Mouse (Mus musculus): ENCODE results near the gene Lypd6. TPM values are rescaled to one million over a fixed set of nuclear protein-coding genes. Genes with fewer than 3 reads are reported as not detected.
A peak's percentile ranks its signal among the peaks of the same experiment; 100 is the strongest.

Lypd6 gene
- polyA plus RNA-seq, 1 experiment from 2014 or later = 2.5 TPM

DNA sequence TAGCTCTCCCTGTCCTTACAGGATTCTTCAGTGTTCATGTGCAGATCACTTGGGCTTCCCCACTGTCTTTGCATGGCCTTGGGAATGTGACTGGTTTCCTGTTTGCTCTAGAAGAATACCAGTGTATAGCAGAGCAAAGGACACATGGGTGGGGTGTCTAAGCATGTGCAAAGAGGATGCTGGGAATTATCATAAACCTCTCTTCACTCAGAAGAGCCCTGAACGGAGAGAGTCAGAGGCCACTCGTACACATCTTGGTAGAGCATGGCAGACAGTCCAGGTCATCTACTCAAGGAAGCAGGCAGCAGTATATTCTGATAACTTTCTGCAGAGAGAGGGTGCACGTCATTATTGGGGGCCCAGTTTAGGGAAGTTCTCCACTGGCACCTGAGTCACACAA is 122.6 kb downstream of the Lypd6 start:
- 84% methylated on average over 3 of the region's 3 CpGs for WGBS
- TF ChIP-seq CTCF (IDR thresholded peaks at IDR 0.05; ENCODE audit: low read depth) = no peak
- H3K9me3 ChIP-seq (ENCODE audit: low read depth, low read length) = no peaks in the 10 kb centered on the region
- H3K4me1 ChIP-seq (ENCODE audit: insufficient read depth) = no peaks in the 10 kb centered on the region
- no peak overlapping the region for H3K4me3 ChIP-seq (ENCODE audit: low read depth, low read length)
- H3K9ac ChIP-seq = no peak overlapping the region
- H3K27me3 ChIP-seq (ENCODE audit: insufficient read depth, low read length) = no peaks in the 10 kb centered on the region
- H3K4me2 ChIP-seq = no peak overlapping the region
- ATAC-seq (ENCODE audit: insufficient read depth) (no peak), DNase-seq (no peak)
- H3K36me3 ChIP-seq (ENCODE audit: insufficient read depth) = no peaks in the 10 kb centered on the region
- no peak overlapping the region for H3K27ac ChIP-seq (ENCODE audit: low read depth)

DNA sequence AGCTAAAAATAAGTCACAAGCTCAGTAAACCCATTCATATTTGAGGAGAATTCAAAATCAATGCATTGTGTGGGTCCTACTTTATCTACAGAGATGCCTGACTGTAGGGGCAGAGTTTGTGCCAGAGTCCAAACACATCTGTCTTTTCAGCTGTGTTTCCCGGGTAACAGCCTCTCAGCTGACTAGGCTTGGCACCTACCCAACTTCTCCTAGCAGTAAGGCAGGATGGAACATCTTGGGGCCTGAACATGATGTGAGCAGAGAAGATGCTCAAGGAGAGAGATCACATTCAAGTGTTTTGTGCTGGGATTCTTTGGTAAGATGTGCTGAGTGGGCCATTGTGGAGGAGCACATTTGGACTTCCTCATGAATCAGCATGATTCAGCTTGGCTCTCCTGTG is 130.5 kb downstream of the Lypd6 start:
- peak; percentile 39 for DNase-seq
- H3K27me3 ChIP-seq (ENCODE audit: insufficient read depth, low read length) = no peaks in the 10 kb centered on the region
- no peak overlapping the region for H3K27ac ChIP-seq (ENCODE audit: low read depth)
- no peak overlapping the region for H3K9ac ChIP-seq
- H3K4me3 ChIP-seq (ENCODE audit: low read depth, low read length) = no peak overlapping the region
- no peaks in the 10 kb centered on the region for H3K4me1 ChIP-seq (ENCODE audit: insufficient read depth)
- H3K4me2 ChIP-seq = no peak overlapping the region
- no peak for TF ChIP-seq CTCF (IDR thresholded peaks at IDR 0.05; ENCODE audit: low read depth)
- ATAC-seq (ENCODE audit: insufficient read depth) = no peak
- no peaks in the 10 kb centered on the region for H3K9me3 ChIP-seq (ENCODE audit: low read depth, low read length)
- 33% methylated on average over 1 of the region's 1 CpGs for WGBS
- no peaks in the 10 kb centered on the region for H3K36me3 ChIP-seq (ENCODE audit: insufficient read depth)

DNA sequence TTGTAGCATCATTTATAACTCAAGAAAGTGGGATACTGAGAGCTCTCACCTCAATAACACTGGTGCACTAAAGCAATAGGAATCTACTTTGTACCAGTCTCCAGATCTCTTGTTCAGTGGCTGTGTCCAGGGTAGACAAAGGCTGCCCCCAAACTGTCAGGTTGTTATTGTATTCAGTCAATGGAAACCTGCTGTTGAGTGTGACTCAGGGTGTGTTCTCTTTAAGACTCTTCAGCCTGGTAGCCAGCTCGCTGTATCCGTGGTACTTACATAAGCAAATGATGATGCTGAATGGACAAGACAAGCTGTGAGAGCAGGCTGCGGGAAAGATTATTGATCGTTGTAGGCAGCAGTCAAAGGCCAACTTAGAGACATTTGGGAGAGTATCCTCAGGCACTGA is 131.6 kb downstream of the Lypd6 start:
- H3K27me3 ChIP-seq (ENCODE audit: insufficient read depth, low read length) = no peaks in the 10 kb centered on the region
- ATAC-seq (ENCODE audit: insufficient read depth) (no peak), DNase-seq (no peak)
- TF ChIP-seq CTCF (IDR thresholded peaks at IDR 0.05; ENCODE audit: low read depth) = no peak
- H3K27ac ChIP-seq (ENCODE audit: low read depth) = no peak overlapping the region
- H3K36me3 ChIP-seq (ENCODE audit: insufficient read depth) = no peaks in the 10 kb centered on the region
- H3K9ac ChIP-seq = no peak overlapping the region
- no peak overlapping the region for H3K4me3 ChIP-seq (ENCODE audit: low read depth, low read length)
- no peaks in the 10 kb centered on the region for H3K4me1 ChIP-seq (ENCODE audit: insufficient read depth)
- no peak overlapping the region for H3K4me2 ChIP-seq
- WGBS = 63% methylated on average over 4 of the region's 4 CpGs
- no peaks in the 10 kb centered on the region for H3K9me3 ChIP-seq (ENCODE audit: low read depth, low read length)

DNA sequence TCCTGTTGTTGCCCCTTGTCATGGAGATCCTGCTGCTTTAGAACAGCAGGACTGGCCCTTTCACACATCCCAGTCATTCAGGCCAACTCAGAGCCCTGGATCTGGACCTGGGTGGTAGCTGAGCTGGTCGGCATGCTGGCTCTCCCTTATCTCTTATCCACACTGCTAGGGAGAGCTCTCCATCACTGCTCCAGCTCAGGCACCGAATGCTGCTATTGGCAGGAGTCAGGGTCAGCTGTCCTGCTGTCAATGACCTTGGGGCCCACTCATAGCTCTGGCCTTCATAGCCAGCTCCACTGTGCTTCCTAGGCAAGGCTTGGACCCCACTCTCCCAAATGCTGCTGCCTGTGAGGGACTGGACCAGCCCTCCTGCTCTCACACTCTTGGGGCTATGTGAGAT is 134.3 kb downstream of the Lypd6 start:
- no peak for TF ChIP-seq CTCF (IDR thresholded peaks at IDR 0.05; ENCODE audit: low read depth)
- no peaks in the 10 kb centered on the region for H3K9me3 ChIP-seq (ENCODE audit: low read depth, low read length)
- H3K9ac ChIP-seq = no peak overlapping the region
- 31% methylated on average over 2 of the region's 2 CpGs for WGBS
- no peaks in the 10 kb centered on the region for H3K27me3 ChIP-seq (ENCODE audit: insufficient read depth, low read length)
- no peaks in the 10 kb centered on the region for H3K36me3 ChIP-seq (ENCODE audit: insufficient read depth)
- no peak for DNase-seq
- no peak overlapping the region for H3K4me2 ChIP-seq
- no peak overlapping the region for H3K4me3 ChIP-seq (ENCODE audit: low read depth, low read length)
- H3K4me1 ChIP-seq (ENCODE audit: insufficient read depth) = no peaks in the 10 kb centered on the region
- ATAC-seq (ENCODE audit: insufficient read depth) = no peak
- H3K27ac ChIP-seq (ENCODE audit: low read depth) = no peak overlapping the region

DNA sequence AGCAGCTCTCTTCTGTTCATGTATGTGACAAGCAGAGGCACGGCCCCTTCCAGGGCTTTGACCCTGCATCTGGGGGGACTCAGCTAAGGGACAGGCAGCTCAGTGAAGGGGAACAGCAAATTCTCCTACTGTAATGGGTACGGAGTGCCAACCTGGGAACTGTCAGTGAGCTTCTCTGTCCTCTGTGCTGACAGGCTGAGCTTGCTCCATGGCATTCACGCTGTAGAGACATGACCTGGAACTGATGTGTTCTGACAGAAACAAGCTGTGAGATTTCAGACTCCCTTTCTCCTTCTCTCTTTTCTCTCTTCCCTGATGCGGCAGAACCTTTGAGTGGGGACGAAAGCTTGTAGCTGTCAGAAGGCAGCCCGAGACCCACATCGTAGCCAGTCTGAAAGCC is 154.3 kb downstream of the Lypd6 start:
- no peaks in the 10 kb centered on the region for H3K27me3 ChIP-seq (ENCODE audit: insufficient read depth, low read length)
- no peak for ATAC-seq (ENCODE audit: insufficient read depth)
- TF ChIP-seq CTCF (IDR thresholded peaks at IDR 0.05; ENCODE audit: low read depth) = no peak
- no peak overlapping the region for H3K27ac ChIP-seq (ENCODE audit: low read depth)
- DNase-seq = no peak
- no peak overlapping the region for H3K4me3 ChIP-seq (ENCODE audit: low read depth, low read length)
- H3K9ac ChIP-seq = no peak overlapping the region
- no peaks in the 10 kb centered on the region for H3K4me1 ChIP-seq (ENCODE audit: insufficient read depth)
- no peaks in the 10 kb centered on the region for H3K36me3 ChIP-seq (ENCODE audit: insufficient read depth)
- WGBS = 61% methylated on average over 7 of the region's 7 CpGs
- no peaks in the 10 kb centered on the region for H3K9me3 ChIP-seq (ENCODE audit: low read depth, low read length)
- no peak overlapping the region for H3K4me2 ChIP-seq

GRCm38 (mm10) chr2:50225019-50225418 is 158.8 kb downstream of the Lypd6 start:
- no peak for TF ChIP-seq CTCF (IDR thresholded peaks at IDR 0.05; ENCODE audit: low read depth)
- ATAC-seq (ENCODE audit: insufficient read depth) = no peak
- WGBS = 56% methylated on average over 4 of the region's 4 CpGs

GRCm38 (mm10) chr2:50233491-50233890 is 167.3 kb downstream of the Lypd6 start:
- H3K4me3 ChIP-seq (ENCODE audit: low read depth, low read length) = no peak overlapping the region
- no peak overlapping the region for H3K9ac ChIP-seq
- no peaks in the 10 kb centered on the region for H3K4me1 ChIP-seq (ENCODE audit: insufficient read depth)
- no peak overlapping the region for H3K27ac ChIP-seq (ENCODE audit: low read depth)
- ATAC-seq (ENCODE audit: insufficient read depth) (no peak), DNase-seq (no peak)
- no peaks in the 10 kb centered on the region for H3K36me3 ChIP-seq (ENCODE audit: insufficient read depth)
- H3K9me3 ChIP-seq (ENCODE audit: low read depth, low read length) = no peaks in the 10 kb centered on the region
- no peaks in the 10 kb centered on the region for H3K27me3 ChIP-seq (ENCODE audit: insufficient read depth, low read length)
- no peak for TF ChIP-seq CTCF (IDR thresholded peaks at IDR 0.05; ENCODE audit: low read depth)
- WGBS = 54% methylated on average over 8 of the region's 8 CpGs
- no peak overlapping the region for H3K4me2 ChIP-seq

More at GRCm38 (mm10) chr2:50225019-50225418, 158.8 kb downstream of the Lypd6 start:
- Histone ChIP-seq H3K9ac (no peak overlapping the region), H3K27me3 (ENCODE audit: insufficient read depth, low read length) (no peaks in the 10 kb centered on the region), H3K36me3 (ENCODE audit: insufficient read depth) (no peaks in the 10 kb centered on the region), H3K4me3 (ENCODE audit: low read depth, low read length) (no peak overlapping the region), H3K4me1 (ENCODE audit: insufficient read depth) (no peaks in the 10 kb centered on the region), H3K4me2 (no peak overlapping the region), H3K9me3 (ENCODE audit: low read depth, low read length) (no peaks in the 10 kb centered on the region), H3K27ac (ENCODE audit: low read depth) (no peak overlapping the region)
- no peak for DNase-seq

Other genes starting within 250 kb of the Lypd6 start
- gene Mmadhc, start 230.4 kb downstream of the Lypd6 start, polyA plus RNA-seq (2014; fragmentation: Nextera tagmentation; extraction: Ambion mirVana) = 152 and 160 TPM in 2 replicates